Mouse (Mus musculus) liver, embryonic 13.5 days (tissue): ENCODE measurements around the gene Klhl10. TPM values are rescaled to one million over a fixed set of nuclear protein-coding genes. Genes with fewer than 3 reads are reported as not detected.
A peak's percentile ranks its signal among the peaks of the same experiment; 100 is the strongest.

Experiments used
- ATAC-seq: fragments of 200-750 bp; cut with Nextera tagmentation; 2 replicates; pipeline ENCODE4 v1.8.0; 2017; ENCODE audit warnings: low read depth, mild to moderate bottlenecking, moderate number of reproducible peaks, moderate library complexity
- DNase-seq: peaks from one replicate; pipeline ENCODE4 v3.0.0; 2022
- H3K27ac ChIP-seq: fragments of 300-500 bp; sonication (generic); 2 replicates; pipeline ENCODE4 v1.5.1; 2015; ENCODE audit warnings: moderate library complexity, mild to moderate bottlenecking, inconsistent platforms
- H3K27me3 ChIP-seq: fragments of 300-500 bp; sonication (generic); 2 replicates; pipeline ENCODE4 v1.6.1; 2015; ENCODE audit warnings: mild to moderate bottlenecking, inconsistent platforms
- H3K36me3 ChIP-seq: fragments of 300-500 bp; sonication (generic); 2 replicates; pipeline ENCODE4 v1.6.1; 2015; ENCODE audit warnings: mild to moderate bottlenecking, inconsistent platforms
- H3K4me1 ChIP-seq: fragments of 300-500 bp; sonication (generic); replicated peaks from 2 replicates; pipeline ENCODE4 v1.6.1; 2015; ENCODE audit warnings: inconsistent platforms
- H3K4me2 ChIP-seq: fragments of 300-500 bp; sonication (generic); 2 replicates; pipeline ENCODE4 v1.6.1; 2015; ENCODE audit warnings: inconsistent platforms, mild to moderate bottlenecking, moderate library complexity
- H3K4me3 ChIP-seq: fragments of 300-500 bp; sonication (generic); replicated peaks from 2 replicates; pipeline ENCODE4 v1.5.1; 2015; ENCODE audit warnings: mild to moderate bottlenecking, inconsistent platforms
- H3K9ac ChIP-seq: fragments of 300-500 bp; sonication (generic); 2 replicates; pipeline ENCODE4 v1.6.1; 2015; ENCODE audit warnings: mild to moderate bottlenecking, inconsistent platforms
- H3K9me3 ChIP-seq: fragments of 300-500 bp; sonication (generic); replicated peaks from 2 replicates; pipeline ENCODE4 v1.6.1; 2016; ENCODE audit warnings: inconsistent platforms
- WGBS: fragments of 180-500 bp; shearing (Covaris S2); methylation state at CpG from one replicate; pipeline ENCODE4 v1.1.7; 2015; ENCODE audit not compliant: insufficient replicate concordance; 5-methylcytosine and 5-hydroxymethylcytosine counted together
- polyA plus RNA-seq: library from polyadenylated mRNA; unstranded; fragments of >200 nt; fragmentation: Nextera tagmentation; extraction: Ambion mirVana; gene quantifications from 2 replicates; pipeline ENCODE4 v1.2.1, GENCODE M21; 2015

The Klhl10 gene
- polyA plus RNA-seq, 1 experiment from 2014 or later: 0.24 TPM

GRCm38 (mm10) chr11:100471352-100472196 is 29.9 kb downstream of the Klhl10 start:
- Histone ChIP-seq H3K4me1 (peaks cover 44% of the 10 kb centered on the region), H3K36me3 (peaks cover 18% of the 10 kb centered on the region; the same call in 1 of the 2 replicates), H3K4me2 (peak overlapping the region; percentile 99), H3K27me3 (no peaks in the 10 kb centered on the region), H3K27ac (peak overlapping the region; percentile 83), H3K4me3 (peak overlapping the region; percentile 97), H3K9me3 (no peaks in the 10 kb centered on the region), H3K9ac (peak overlapping the region; percentile 95)
- WGBS: 7% methylated on average over 30 of the region's 30 CpGs
- ATAC-seq (no peak), DNase-seq (no peak)

GRCm38 (mm10) chr11:100472197-100472934 is 30.6 kb downstream of the Klhl10 start, which contains the start of gene Klhl11:
Gene Klhl11 (minus strand): TSS chr11:100472741.
- H3K27me3 ChIP-seq: no peaks in the 10 kb centered on the region
- H3K9me3 ChIP-seq: no peaks in the 10 kb centered on the region
- under 1% methylated on average over 83 of the region's 83 CpGs for WGBS
- ATAC-seq: peak; percentile 94
- H3K9ac ChIP-seq: peak within 1 kb of the TSS; percentile 95
- H3K4me1 ChIP-seq: peaks cover 38% of the 10 kb centered on the region
- peak within 1 kb of the TSS; percentile 83 for H3K27ac ChIP-seq
- H3K4me3 ChIP-seq: peak within 1 kb of the TSS; percentile 97
- DNase-seq: peak; percentile 89
- H3K36me3 ChIP-seq: peaks cover 19% of the 10 kb centered on the region
- peak within 1 kb of the TSS; percentile 99 for H3K4me2 ChIP-seq

- Histone ChIP-seq H3K27ac (peak overlapping the region; percentile 60), H3K27me3 (no peaks in the 10 kb centered on the region), H3K36me3 (peaks cover 22% of the 10 kb centered on the region), H3K4me1 (peaks cover 38% of the 10 kb centered on the region), H3K4me2 (peak overlapping the region; percentile 48), H3K9me3 (no peaks in the 10 kb centered on the region), H3K9ac (no peak overlapping the region), H3K4me3 (peak overlapping the region; percentile 97)
- 20% methylated on average over 5 of the region's 5 CpGs for WGBS
- ATAC-seq (peak; percentile 58), DNase-seq (no peak)
Measured at GRCm38 (mm10) chr11:100472935-100473295, 31.2 kb downstream of the Klhl10 start.

- ATAC-seq (no peak), DNase-seq (no peak)
- Histone ChIP-seq H3K4me2 (no peak overlapping the region), H3K9me3 (no peaks in the 10 kb centered on the region), H3K4me1 (peaks cover 13% of the 10 kb centered on the region), H3K27me3 (no peaks in the 10 kb centered on the region), H3K27ac (no peak overlapping the region), H3K9ac (no peak overlapping the region), H3K36me3 (peaks cover 53% of the 10 kb centered on the region), H3K4me3 (no peak overlapping the region)
- WGBS: 83% methylated on average over 5 of the region's 5 CpGs
Measured at GRCm38 (mm10) chr11:100476281-100476680, 34.6 kb downstream of the Klhl10 start.

GRCm38 (mm10) chr11:100479152-100479551 is 37.4 kb downstream of the Klhl10 start:
- no peak for ATAC-seq
- DNase-seq: no peak
- no peak overlapping the region for H3K27ac ChIP-seq
- H3K27me3 ChIP-seq: no peaks in the 10 kb centered on the region
- 77% methylated on average over 7 of the region's 7 CpGs for WGBS
- no peak overlapping the region for H3K4me2 ChIP-seq
- H3K36me3 ChIP-seq: peaks cover 81% of the 10 kb centered on the region
- H3K4me3 ChIP-seq: no peak overlapping the region
- H3K4me1 ChIP-seq: no peaks in the 10 kb centered on the region
- H3K9me3 ChIP-seq: no peaks in the 10 kb centered on the region
- H3K9ac ChIP-seq: no peak overlapping the region

GRCm38 (mm10) chr11:100484461-100484860 is 42.7 kb downstream of the Klhl10 start:
- DNase-seq (no peak), ATAC-seq (no peak)
- no peak overlapping the region for H3K4me2 ChIP-seq
- no peaks in the 10 kb centered on the region for H3K4me1 ChIP-seq
- no peak overlapping the region for H3K9ac ChIP-seq
- no peak overlapping the region for H3K4me3 ChIP-seq
- H3K36me3 ChIP-seq: peaks cover 97% of the 10 kb centered on the region
- H3K27ac ChIP-seq: no peak overlapping the region
- H3K27me3 ChIP-seq: no peaks in the 10 kb centered on the region
- H3K9me3 ChIP-seq: no peaks in the 10 kb centered on the region
- WGBS: 85% methylated on average over 3 of the region's 3 CpGs

- Histone ChIP-seq H3K4me1 (no peaks in the 10 kb centered on the region), H3K4me3 (no peak overlapping the region), H3K27me3 (no peaks in the 10 kb centered on the region), H3K36me3 (peaks cover 97% of the 10 kb centered on the region), H3K9me3 (no peaks in the 10 kb centered on the region), H3K27ac (no peak overlapping the region), H3K9ac (no peak overlapping the region), H3K4me2 (no peak overlapping the region)
- DNase-seq (peak; percentile 16), ATAC-seq (no peak)
- 81% methylated on average over 8 of the region's 8 CpGs for WGBS
Measured at GRCm38 (mm10) chr11:100485801-100486538, 44.3 kb downstream of the Klhl10 start.

GRCm38 (mm10) chr11:100490951-100491350 is 49.2 kb downstream of the Klhl10 start:
- Histone ChIP-seq H3K36me3 (peaks cover 94% of the 10 kb centered on the region), H3K4me1 (no peaks in the 10 kb centered on the region), H3K27me3 (no peaks in the 10 kb centered on the region), H3K4me3 (no peak overlapping the region), H3K27ac (no peak overlapping the region), H3K4me2 (no peak overlapping the region), H3K9ac (no peak overlapping the region), H3K9me3 (no peaks in the 10 kb centered on the region)
- ATAC-seq: no peak
- 78% methylated on average over 6 of the region's 6 CpGs for WGBS
- no peak for DNase-seq

- Histone ChIP-seq H3K9me3 (no peaks in the 10 kb centered on the region), H3K27ac (no peak overlapping the region), H3K4me1 (no peaks in the 10 kb centered on the region), H3K9ac (no peak overlapping the region), H3K4me2 (no peak overlapping the region), H3K36me3 (peaks cover 96% of the 10 kb centered on the region), H3K4me3 (no peak overlapping the region), H3K27me3 (no peaks in the 10 kb centered on the region)
- 90% methylated on average over 12 of the region's 12 CpGs for WGBS
- DNase-seq: no peak
- ATAC-seq: no peak
Measured at GRCm38 (mm10) chr11:100493771-100494170, 52.1 kb downstream of the Klhl10 start.

- H3K4me3 ChIP-seq: no peak overlapping the region
- peak overlapping the region; percentile 59 for H3K27ac ChIP-seq
- H3K4me1 ChIP-seq: peaks cover 24% of the 10 kb centered on the region
- DNase-seq (peak; percentile 13), ATAC-seq (peak; percentile 82)
- no peak overlapping the region for H3K9ac ChIP-seq
- peaks cover 97% of the 10 kb centered on the region for H3K36me3 ChIP-seq
- H3K4me2 ChIP-seq: no peak overlapping the region
- WGBS: 38% methylated on average over 3 of the region's 3 CpGs
- no peaks in the 10 kb centered on the region for H3K9me3 ChIP-seq
- H3K27me3 ChIP-seq: no peaks in the 10 kb centered on the region
Measured at GRCm38 (mm10) chr11:100500241-100500640, 58.5 kb downstream of the Klhl10 start.

- H3K4me1 ChIP-seq: peaks cover 28% of the 10 kb centered on the region
- no peaks in the 10 kb centered on the region for H3K27me3 ChIP-seq
- WGBS: 75% methylated on average over 7 of the region's 7 CpGs
- H3K4me2 ChIP-seq: no peak overlapping the region
- H3K27ac ChIP-seq: peak overlapping the region; percentile 59
- no peak overlapping the region for H3K4me3 ChIP-seq
- H3K36me3 ChIP-seq: peaks cover 97% of the 10 kb centered on the region
- H3K9me3 ChIP-seq: no peaks in the 10 kb centered on the region
- DNase-seq (no peak), ATAC-seq (no peak)
- H3K9ac ChIP-seq: no peak overlapping the region; the same call in 1 of the 2 replicates
Measured at GRCm38 (mm10) chr11:100500651-100501050, 58.9 kb downstream of the Klhl10 start.
